Mouse (Mus musculus): ENCODE results near the gene Il22ra2. TPM values are rescaled to one million over a fixed set of nuclear protein-coding genes. Genes with fewer than 3 reads are reported as not detected.

Il22ra2 gene
- total RNA-seq, 2 experiments from 2014 or later = 0.87 TPM; not detected in 1

Other genes starting within 250 kb of the Il22ra2 start
- gene Ifngr1, start 30.0 kb upstream of the Il22ra2 start, total RNA-seq (2015) = 314 and 331 TPM in 2 replicates
- gene Ifngr1, start 30.0 kb upstream of the Il22ra2 start, total RNA-seq (2017) = 241 and 246 TPM in 2 replicates
- 0.39 TPM in 1 of 2 replicates, not detected in the other for gene Il20ra, start 90.6 kb downstream of the Il22ra2 start, total RNA-seq (2015)
- gene Il20ra, start 90.6 kb downstream of the Il22ra2 start, total RNA-seq (2017) = 0.73 TPM in 1 of 2 replicates, not detected in the other
- not detected in 2 replicates for gene Slc35d3, start 229.5 kb downstream of the Il22ra2 start, total RNA-seq (2015)
- gene Slc35d3, start 229.5 kb downstream of the Il22ra2 start, total RNA-seq (2017) = 0.07 and 0.24 TPM in 2 replicates